Mouse (Mus musculus): ENCODE measurements around the gene Mlf1. TPM values are rescaled to one million over a fixed set of nuclear protein-coding genes. Genes with fewer than 3 reads are reported as not detected.

The Mlf1 gene
- polyA plus RNA-seq (2012; rRNA removed): 8.9 and 16.0 TPM in 2 replicates

DNA sequence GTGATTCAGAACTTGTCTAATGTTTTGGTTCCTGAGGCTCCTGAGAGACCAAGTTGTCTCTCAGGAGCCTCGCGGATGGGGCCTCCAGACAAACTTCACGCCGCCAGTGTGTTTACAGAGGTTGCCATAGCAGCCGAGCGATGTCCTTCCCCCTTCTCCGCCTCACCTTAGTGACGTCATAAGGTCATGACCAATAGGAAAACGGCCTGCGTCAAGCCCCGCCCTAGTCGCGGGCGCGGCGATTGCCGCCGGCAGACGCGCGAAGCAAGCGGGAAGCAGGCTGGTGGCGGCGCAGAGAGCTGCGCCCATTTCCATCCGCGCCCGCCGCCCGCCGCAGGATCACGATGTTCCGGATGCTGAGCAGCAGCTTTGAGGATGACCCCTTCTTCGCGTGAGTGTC lies at the start of gene Mlf1:
Mlf1 (plus strand) TSS at position 226 of the 400 bp plus-strand sequence.

DNA sequence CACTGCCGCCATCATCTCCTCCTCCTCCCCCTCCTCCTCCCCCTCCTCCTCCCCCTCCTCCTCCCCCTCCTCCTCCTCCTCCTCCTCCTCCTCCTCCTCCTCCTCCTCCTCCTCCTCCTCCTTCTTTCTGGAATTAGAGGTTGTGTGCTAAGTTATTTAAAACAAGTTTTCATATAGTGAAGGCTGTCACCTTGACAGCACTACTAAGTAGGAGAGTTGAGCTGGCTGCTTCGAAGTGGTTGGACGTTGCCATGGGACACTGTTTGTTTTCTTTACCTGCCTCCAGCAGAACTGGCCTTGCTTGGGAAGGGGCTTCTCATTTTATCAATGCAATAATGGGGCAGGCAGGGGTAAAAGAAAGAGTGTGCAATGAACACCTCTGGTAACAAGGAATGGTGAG lies 1.2 kb downstream of the Mlf1 start, which contains the start of gene Gm17402:
Gm17402 (minus strand) TSS at position 101 of the 400 bp plus-strand sequence.

DNA sequence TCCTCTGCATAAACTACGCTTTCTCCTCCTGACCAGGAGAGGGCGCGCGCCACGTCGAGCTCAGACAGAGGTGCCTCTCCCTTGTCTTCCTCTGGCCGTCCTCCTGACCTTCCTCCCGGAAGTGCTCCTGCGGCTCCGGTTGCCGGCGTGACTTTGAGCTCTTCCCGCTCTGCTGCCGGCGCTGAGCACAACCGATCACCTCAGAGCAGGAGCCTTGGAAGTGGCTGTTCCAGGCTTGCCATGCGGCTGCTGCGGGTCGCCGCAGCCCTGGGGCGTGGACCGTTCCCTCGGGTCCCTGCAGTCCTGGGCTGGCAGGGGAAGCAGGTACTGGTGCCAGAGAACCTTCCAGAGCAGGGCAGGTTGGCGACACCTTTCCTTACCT lies 56.1 kb downstream of the Mlf1 start, which contains the start of gene Gfm1:
Gfm1 (plus strand) TSS at position 98 of the 382 bp plus-strand sequence.

Other genes with a start within 250 kb of the Mlf1 start
- gene Gm17402, start 1.1 kb downstream of the Mlf1 start, polyA plus RNA-seq (2012; rRNA removed): not detected in 2 replicates
- 26.5 and 27.3 TPM in 2 replicates for gene Gfm1, start 56.0 kb downstream of the Mlf1 start, polyA plus RNA-seq (2012; rRNA removed)
- 72.3 and 93.0 TPM in 2 replicates for gene Lxn, start 89.8 kb downstream of the Mlf1 start, polyA plus RNA-seq (2012; rRNA removed)
- gene Rarres1, start 141.4 kb downstream of the Mlf1 start, polyA plus RNA-seq (2012; rRNA removed): 1.2 and 1.8 TPM in 2 replicates
- gene Mfsd1, start 208.6 kb downstream of the Mlf1 start, polyA plus RNA-seq (2012; rRNA removed): 23.0 and 24.8 TPM in 2 replicates

Measured in central nervous system, embryonic 18 days (tissue).